Mouse (Mus musculus): Measurements from ENCODE around the gene Slc5a2. TPM values are rescaled to one million over a fixed set of nuclear protein-coding genes. Genes with fewer than 3 reads are reported as not detected.

Gene Slc5a2
- total RNA-seq, 2 experiments from 2014 or later = not detected

- intact Hi-C loops (cut with DNase I) = no loop called here
- no peak for DNase-seq (ENCODE audit: low spot score)
Measured at GRCm38 (mm10) chr7:128320219-128320816, 54.9 kb downstream of the Slc5a2 start.

- intact Hi-C loops (cut with DNase I) = no loop called here
- no peak for DNase-seq (ENCODE audit: low spot score)
Measured at GRCm38 (mm10) chr7:128321260-128321659, 55.8 kb downstream of the Slc5a2 start.

Small RNAs within 50 kb of the gene (microRNA-seq; reads per million reads assigned to microRNA genes)
- gene Mir3103 = 0.83 reads per million

Other genes with a start within 250 kb of the Slc5a2 start
- gene Itgam, start 203.0 kb upstream of the Slc5a2 start, total RNA-seq (2021) = 1 to 10 TPM; 4.6 to 5.1 TPM
- not detected for gene Gm49368, start 203.0 kb upstream of the Slc5a2 start, total RNA-seq (2021)
- under 1 TPM; 0.17 to 0.26 TPM for gene Itgax, start 136.1 kb upstream of the Slc5a2 start, total RNA-seq (2021)
- not detected for gene Itgad, start 111.3 kb upstream of the Slc5a2 start, total RNA-seq (2021)
- 1,000 to 10,000 TPM; 2,394 to 2,415 TPM for gene Cox6a2, start 59.3 kb upstream of the Slc5a2 start, total RNA-seq (2021)
- 1 to 10 TPM; 6.8 to 7.2 TPM for gene Armc5, start 28.3 kb upstream of the Slc5a2 start, total RNA-seq (2021)
- gene 9130023H24Rik, start 27.6 kb upstream of the Slc5a2 start, total RNA-seq (2021) = 1 to 10 TPM; 3.3 to 3.4 TPM
- 10 to 100 TPM; 19.6 to 22.5 TPM for gene Tgfb1i1, start 18.8 kb upstream of the Slc5a2 start, total RNA-seq (2021)
- 1 to 10 TPM; 6.1 to 6.4 TPM for gene BC017158, start 32.5 kb downstream of the Slc5a2 start, total RNA-seq (2021)
- gene Rgs10, start 153.1 kb downstream of the Slc5a2 start, total RNA-seq (2021) = 10 to 100 TPM; 10.7 to 11.8 TPM
- gene Tial1, start 196.1 kb downstream of the Slc5a2 start, total RNA-seq (2021) = 10 to 100 TPM; 42.0 to 45.4 TPM